Mouse (Mus musculus) heart, adult 8-10 months (tissue): ENCODE results near the gene Ccnl2. TPM values are rescaled to one million over a fixed set of nuclear protein-coding genes. Genes with fewer than 3 reads are reported as not detected.
A peak's percentile ranks its signal among the peaks of the same experiment; 100 is the strongest.

Experiments used
- DNase-seq: peaks from one replicate; pipeline ENCODE4 v3.0.0; 2022; ENCODE audit warnings: low spot score
- total RNA-seq, 4 experiments: library from RNA; stranded (reverse); gene quantifications; 2 replicates each; pipeline ENCODE4 v1.2.4; 2022

The Ccnl2 gene
- total RNA-seq, 4 experiments from 2014 or later = 20.3 to 30.7 (median 26.2) TPM

DNA sequence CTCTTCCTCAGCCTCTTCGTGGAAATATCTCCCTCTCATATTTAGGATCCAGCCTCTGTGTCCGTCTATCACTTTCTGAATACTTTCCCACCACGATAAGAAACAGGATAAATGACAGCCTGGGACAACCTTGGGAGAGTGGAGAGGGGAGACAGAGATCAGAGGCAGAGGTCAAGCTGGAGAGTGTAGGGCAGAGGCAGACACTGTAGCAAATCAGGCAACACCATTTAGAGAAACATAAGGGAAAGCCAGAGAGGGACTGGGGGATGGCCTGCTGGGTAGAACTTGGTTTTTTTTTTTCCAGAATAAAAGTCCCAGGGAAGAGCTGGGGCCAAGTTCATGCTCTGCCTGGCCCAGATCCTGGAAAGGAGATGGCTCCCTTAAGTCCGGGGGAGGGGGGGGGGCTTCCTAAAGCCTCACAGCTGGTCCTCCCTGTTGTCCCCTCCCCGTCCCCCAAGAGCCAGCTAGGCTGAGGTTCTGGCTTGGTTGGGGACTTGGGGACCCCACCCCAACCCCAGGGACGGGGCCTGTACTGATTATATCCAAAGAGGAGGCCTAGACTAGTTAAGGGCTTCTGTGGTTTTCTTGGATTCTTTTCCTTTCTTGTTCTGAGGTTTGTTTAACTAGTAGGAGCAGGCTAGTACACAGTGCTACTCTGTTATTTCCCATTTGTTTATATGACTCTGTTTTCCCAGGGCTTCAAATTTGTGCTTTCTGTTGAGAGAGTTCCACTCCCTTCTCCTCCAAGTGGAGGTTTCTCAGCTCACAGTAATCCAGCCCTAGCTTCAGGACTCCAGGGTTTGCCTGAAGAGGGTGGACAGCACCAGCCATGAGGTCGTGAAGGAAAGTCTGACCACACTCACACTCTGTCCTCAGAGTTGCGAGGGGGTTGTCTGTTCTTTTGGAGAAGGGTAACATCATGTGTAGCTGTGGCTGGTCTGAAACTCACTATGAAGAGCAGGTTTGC is 26.2 kb downstream of the Ccnl2 start:
- DNase-seq = peak; percentile 48

GRCm38 (mm10) chr4:155839483-155839910 is 27.2 kb downstream of the Ccnl2 start, which contains the start of gene Mxra8:
Gene Mxra8 (plus strand): TSS chr4:155839680.
- peak; percentile 89 for DNase-seq

GRCm38 (mm10) chr4:155840076-155841002 is 28.1 kb downstream of the Ccnl2 start:
- DNase-seq = no peak

DNA sequence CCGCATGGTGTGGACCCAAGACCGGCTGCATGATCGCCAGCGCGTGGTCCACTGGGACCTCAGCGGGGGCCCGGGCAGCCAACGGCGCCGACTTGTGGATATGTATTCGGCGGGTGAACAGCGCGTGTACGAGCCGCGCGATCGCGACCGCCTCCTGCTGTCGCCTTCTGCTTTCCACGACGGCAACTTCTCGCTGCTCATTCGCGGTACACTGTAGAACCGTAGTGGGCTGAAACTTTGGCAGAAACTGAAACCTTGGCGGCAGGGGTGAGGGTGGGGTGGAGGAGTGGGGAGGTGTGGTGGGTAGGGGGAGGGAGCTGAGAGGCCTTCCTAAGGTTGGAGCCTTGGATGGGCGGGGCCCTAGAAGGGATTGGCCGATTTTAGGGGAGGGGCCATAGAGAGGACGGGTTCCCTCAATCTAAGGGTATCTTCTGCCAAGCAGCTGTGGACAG is 28.7 kb downstream of the Ccnl2 start:
- peak; percentile 53 for DNase-seq

DNA sequence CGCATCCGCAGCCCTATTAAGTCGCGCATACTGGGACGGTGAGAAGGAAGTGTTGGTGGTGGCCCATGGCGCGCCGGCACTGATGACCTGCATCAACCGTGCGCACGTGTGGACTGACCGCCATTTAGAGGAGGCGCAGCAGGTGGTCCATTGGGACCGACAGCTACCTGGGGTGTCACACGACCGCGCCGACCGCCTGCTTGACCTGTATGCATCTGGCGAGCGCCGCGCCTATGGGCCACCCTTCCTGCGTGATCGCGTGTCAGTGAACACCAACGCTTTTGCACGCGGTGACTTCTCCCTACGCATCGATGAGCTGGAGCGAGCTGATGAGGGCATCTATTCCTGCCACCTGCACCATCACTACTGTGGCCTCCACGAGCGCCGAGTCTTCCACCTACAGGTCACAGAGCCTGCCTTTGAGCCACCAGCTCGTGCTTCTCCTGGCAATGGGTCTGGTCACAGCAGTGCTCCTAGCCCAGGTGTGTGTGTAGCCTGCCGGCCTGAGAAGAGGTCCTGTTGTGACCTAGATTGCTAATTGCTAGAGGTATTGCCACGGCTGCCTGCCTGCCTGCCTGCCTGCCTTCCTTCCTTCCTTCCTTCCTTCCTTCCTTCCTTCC is 29.5 kb downstream of the Ccnl2 start:
- no peak for DNase-seq

DNA sequence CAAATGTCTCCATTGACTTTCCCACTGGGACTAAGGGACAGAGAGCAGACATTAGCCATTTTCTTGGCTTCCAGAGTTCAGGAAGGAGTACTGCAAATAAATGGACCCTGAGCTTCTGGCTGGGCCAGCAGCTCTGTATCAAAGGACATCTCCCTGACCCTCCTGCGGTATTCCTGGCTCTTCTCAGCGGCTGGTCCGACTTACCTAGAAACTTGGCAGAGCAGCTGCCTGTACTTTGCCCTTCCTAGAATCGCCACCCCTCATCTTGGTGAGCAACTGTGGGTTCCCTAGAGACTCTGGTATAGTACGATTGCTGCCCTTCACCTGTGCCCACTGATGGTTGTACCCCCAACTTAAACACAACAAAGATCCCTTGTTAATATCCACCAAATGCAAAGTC is 30.9 kb downstream of the Ccnl2 start:
- no peak for DNase-seq

DNA sequence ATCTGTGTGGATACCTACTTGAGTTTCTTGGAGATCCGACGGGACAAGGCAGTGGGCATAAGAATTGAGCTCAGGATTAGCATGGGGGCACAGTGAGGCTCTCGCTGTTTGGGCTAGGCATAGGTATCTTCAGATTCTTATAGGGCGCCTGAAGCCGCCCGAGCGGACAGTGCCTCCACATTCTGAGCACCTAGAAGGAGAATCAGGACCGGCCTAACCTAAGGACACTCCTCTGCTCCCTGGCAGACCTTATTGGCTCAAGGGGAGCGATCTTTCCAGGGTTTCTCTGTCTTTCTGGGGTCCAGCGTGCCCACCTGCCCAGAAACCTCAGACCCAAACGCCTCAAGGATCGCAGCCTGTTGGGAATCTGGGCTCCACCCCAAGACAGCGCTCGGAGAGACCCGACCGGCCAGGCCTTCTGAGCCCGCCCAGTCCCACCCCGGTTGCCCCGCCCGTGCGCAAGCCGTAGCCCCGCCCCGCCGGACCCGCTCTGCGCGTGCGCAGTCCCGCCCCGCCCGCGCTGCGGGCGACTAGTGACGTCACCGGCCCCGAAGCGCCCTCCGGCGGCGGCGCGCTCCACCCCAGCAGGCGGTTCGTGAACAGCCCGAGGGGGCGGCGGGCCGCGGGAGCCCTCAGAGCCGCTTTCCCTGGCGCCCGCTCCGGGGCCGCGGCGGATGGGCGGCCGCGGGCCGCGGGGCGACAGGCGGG is 34.7 kb downstream of the Ccnl2 start, which contains the start of gene Dvl1:
TSS of gene Dvl1 (plus strand) at position 532 of the 708 bp plus-strand sequence.
- DNase-seq = peak; percentile 90

- peak; percentile 37 for DNase-seq
These were observed 35.5 kb downstream of the Ccnl2 start for GRCm38 (mm10) chr4:155847591-155848352.

DNA sequence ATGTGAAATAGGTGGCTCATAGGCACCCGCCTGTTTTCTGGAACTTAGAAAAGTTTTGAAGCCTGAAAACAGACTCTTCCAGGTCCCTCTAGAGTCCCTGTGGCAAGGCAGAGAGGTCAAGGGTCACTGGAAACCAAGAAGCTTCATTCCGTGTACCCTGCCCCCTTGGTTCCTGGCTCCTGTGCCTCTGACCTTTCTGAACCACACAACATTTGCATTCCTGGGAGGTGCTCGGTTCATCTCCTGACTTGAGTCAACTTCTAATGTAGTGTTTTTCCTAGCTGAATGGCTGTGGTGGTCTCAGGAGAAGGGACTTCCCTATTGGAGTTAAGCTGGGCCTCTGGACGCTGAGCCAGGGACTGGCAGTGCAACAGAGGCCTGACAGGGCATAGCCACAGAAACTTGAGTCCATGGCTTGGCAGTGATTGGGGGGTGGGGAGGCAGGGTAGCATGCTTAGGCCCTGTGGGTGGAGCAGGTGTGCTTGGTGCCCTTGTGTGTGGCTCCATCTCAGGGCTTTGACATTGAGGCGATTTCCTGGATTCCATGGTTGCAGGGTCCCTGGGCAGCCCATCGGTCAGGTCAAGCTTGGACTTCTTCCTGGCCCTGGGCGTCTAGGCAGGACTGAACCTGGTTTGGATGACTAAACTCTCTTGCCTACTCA is 36.3 kb downstream of the Ccnl2 start:
- DNase-seq = no peak

DNA sequence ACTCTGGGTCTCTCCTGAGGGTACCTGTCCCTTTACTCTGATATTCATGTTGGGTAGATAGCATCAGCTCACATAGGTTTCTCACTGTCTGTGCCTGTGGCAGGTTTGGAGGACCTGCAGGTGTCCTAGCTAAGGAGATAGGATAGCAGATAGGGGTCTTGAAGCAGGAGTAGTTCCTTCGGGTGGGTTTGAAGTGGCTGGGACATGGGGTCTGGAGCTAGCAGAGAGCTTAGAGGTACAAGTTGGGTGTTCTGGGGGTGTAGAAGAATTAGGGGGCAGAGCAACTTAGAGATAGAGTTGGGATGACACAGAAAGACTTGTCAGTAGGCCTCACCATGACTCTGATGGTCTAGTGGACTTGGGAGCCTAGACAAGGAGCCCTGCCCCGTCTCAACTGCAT is 37.1 kb downstream of the Ccnl2 start:
- DNase-seq = no peak

GRCm38 (mm10) chr4:155849792-155850451 is 37.6 kb downstream of the Ccnl2 start:
- DNase-seq = no peak

DNA sequence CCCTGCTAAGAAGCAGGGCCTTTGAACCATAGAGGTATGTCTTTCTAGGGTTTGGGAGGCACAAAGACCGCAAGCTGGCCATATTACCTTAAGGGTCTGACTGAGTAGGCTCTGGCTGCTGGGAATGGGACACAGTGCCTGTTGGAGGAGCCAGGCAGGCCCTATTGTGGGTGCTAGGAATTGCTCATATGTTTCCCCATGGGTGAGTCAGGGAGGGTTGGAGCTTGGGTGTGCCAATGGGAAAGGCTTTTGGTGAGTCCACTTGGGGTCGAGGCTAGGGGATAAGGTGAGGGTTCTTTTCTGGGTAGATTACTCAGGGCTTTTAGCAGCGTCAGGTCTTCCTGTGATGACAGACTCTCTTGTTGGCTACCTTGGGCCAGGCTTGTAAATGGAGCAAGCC is 39.1 kb downstream of the Ccnl2 start:
- DNase-seq = no peak

DNA sequence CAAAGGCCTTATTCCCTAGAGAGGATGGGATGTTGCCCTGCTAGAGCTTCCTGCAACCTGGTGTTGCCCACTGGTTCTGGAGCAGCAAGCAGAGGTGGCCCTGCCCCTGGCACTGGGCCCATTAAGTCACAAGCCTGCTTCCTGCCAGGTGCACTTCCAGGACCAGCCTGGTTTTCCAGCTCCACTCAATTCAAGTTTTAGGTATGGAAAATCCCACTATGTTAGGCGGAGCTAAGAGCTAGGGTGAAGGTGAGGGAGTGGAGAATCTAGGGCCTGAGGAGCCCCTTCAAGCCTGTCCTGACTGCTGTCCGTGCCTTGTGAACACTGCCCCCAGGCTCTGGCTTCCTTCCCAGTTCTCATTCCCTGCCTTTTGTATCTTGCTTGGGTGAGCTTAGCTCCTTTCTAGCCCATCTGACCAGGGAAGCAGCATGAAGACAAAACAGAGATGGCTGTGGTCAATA is 39.7 kb downstream of the Ccnl2 start:
- no peak for DNase-seq

GRCm38 (mm10) chr4:155853421-155853820 is 41.1 kb downstream of the Ccnl2 start:
- no peak for DNase-seq

GRCm38 (mm10) chr4:155854991-155855390 is 42.7 kb downstream of the Ccnl2 start:
- no peak for DNase-seq

DNA sequence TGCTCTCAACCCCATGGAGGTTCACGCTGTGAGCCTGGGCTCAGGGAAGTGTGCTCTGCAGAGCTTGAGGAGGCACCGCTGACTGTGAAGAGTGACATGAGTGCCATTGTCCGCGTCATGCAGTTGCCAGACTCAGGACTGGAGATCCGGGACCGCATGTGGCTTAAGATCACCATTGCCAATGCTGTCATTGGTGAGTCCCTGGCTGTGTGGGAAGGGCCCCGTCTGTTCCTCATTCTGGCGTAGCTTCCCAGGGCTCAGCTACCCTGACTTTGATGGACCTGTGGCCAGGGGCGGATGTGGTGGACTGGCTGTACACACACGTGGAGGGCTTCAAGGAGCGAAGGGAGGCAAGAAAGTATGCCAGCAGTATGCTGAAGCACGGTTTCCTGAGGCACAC is 43.8 kb downstream of the Ccnl2 start:
- no peak for DNase-seq

GRCm38 (mm10) chr4:155856881-155857280 is 44.6 kb downstream of the Ccnl2 start:
- no peak for DNase-seq

- DNase-seq = no peak
These were observed 47.0 kb downstream of the Ccnl2 start for GRCm38 (mm10) chr4:155859318-155859717.

GRCm38 (mm10) chr4:155861787-155862186 is 49.5 kb downstream of the Ccnl2 start:
- no peak for DNase-seq
